Mouse (Mus musculus) C2C12 (cell line): ENCODE results near the gene Slc4a4. TPM values are rescaled to one million over a fixed set of nuclear protein-coding genes. Genes with fewer than 3 reads are reported as not detected.

ENCODE experiments used
- H3K27me3 ChIP-seq: one replicate; pipeline ENCODE4 v1.6.1; 2011; ENCODE audit not compliant: control insufficient read depth, insufficient read depth, insufficient read length
- H3K36me3 ChIP-seq: one replicate; pipeline ENCODE4 v1.6.1; 2011; ENCODE audit not compliant: control insufficient read depth, insufficient read depth
- H3K4me3 ChIP-seq: one replicate; pipeline ENCODE4 v1.5.1; 2011; ENCODE audit warnings: mild to moderate bottlenecking, control low read depth; ENCODE audit not compliant: poor library complexity, insufficient read depth, severe bottlenecking
- H3K79me2 ChIP-seq: one replicate; pipeline ENCODE4 v1.6.1; 2011; ENCODE audit not compliant: control insufficient read depth, insufficient read depth
- H3K79me3 ChIP-seq: one replicate; pipeline ENCODE4 v1.6.1; 2011; ENCODE audit warnings: low read depth, control low read depth
- H3ac ChIP-seq: one replicate; pipeline ENCODE3; 2011; ENCODE audit warnings: low read depth; ENCODE audit not compliant: control insufficient read depth, insufficient read length
- CEBPB ChIP-seq: IDR thresholded peaks from one replicate; pipeline ENCODE4 v1.6.1; 2011; ENCODE audit warnings: low read depth, mild to moderate bottlenecking, control low read depth, moderate library complexity
- CTCF ChIP-seq: IDR thresholded peaks from one replicate; pipeline ENCODE4 v1.5.1; 2011; ENCODE audit not compliant: control insufficient read depth, insufficient read depth, insufficient read length
- FOSL1 ChIP-seq: IDR thresholded peaks from one replicate; pipeline ENCODE4 v1.8.0; 2011; ENCODE audit warnings: mild to moderate bottlenecking, low read length; ENCODE audit not compliant: poor library complexity, insufficient read depth, severe bottlenecking
- MAX ChIP-seq: IDR thresholded peaks from one replicate; pipeline ENCODE4 v1.6.1; 2011; ENCODE audit warnings: mild to moderate bottlenecking, control low read depth
- MYOD1 ChIP-seq: IDR thresholded peaks from one replicate; pipeline ENCODE4 v1.6.1; 2011; ENCODE audit warnings: low read depth; ENCODE audit not compliant: control insufficient read depth, insufficient read length
- MYOG ChIP-seq: IDR thresholded peaks from one replicate; pipeline ENCODE4 v1.6.1; 2011; ENCODE audit not compliant: control insufficient read depth, insufficient read length; ENCODE audit errors: extremely low read depth
- USF1 ChIP-seq: IDR thresholded peaks from one replicate; pipeline ENCODE4 v1.6.1; 2011; ENCODE audit warnings: low read depth, mild to moderate bottlenecking, control low read depth, moderate library complexity
- polyA plus RNA-seq: library from polyadenylated mRNA; unstranded; fragments of >200 nt; fragmentation: generic; extraction: Trizol; gene quantifications from one replicate; pipeline ENCODE4 v1.2.1, GENCODE M21; 2012; ENCODE audit warnings: missing spikeins

Slc4a4 gene
- polyA plus RNA-seq, 1 experiment: 0.06 TPM

- no peaks in the 10 kb centered on the region for H3K79me3 ChIP-seq
- no peaks in the 10 kb centered on the region for H3K36me3 ChIP-seq
- no peaks in the 10 kb centered on the region for H3K79me2 ChIP-seq
- no peak overlapping the region for H3K4me3 ChIP-seq
- no peak overlapping the region for H3ac ChIP-seq
- no peak for TF ChIP-seq MYOG
- TF ChIP-seq CTCF: no peak
- no peak for TF ChIP-seq MAX
- no peak for TF ChIP-seq FOSL1
- no peak for TF ChIP-seq MYOD1
- no peak for TF ChIP-seq USF1
- no peak for TF ChIP-seq CEBPB
- H3K27me3 ChIP-seq: no peaks in the 10 kb centered on the region
These were observed 66.3 kb downstream of the Slc4a4 start for GRCm38 (mm10) chr5:88952757-88953577.

GRCm38 (mm10) chr5:88957735-88958134, 71.1 kb downstream of the Slc4a4 start:
- TF ChIP-seq CEBPB (no peak), MYOG (no peak), MYOD1 (no peak), CTCF (no peak), MAX (no peak), FOSL1 (no peak), USF1 (no peak)
- Histone ChIP-seq H3K4me3 (no peak overlapping the region), H3K79me3 (no peaks in the 10 kb centered on the region), H3K27me3 (no peaks in the 10 kb centered on the region), H3K79me2 (no peaks in the 10 kb centered on the region), H3ac (no peak overlapping the region), H3K36me3 (no peaks in the 10 kb centered on the region)

- no peaks in the 10 kb centered on the region for H3K79me3 ChIP-seq
- no peaks in the 10 kb centered on the region for H3K27me3 ChIP-seq
- H3K4me3 ChIP-seq: no peak overlapping the region
- no peaks in the 10 kb centered on the region for H3K36me3 ChIP-seq
- TF ChIP-seq CEBPB: no peak
- TF ChIP-seq MYOG: no peak
- TF ChIP-seq MAX: no peak
- TF ChIP-seq USF1: no peak
- TF ChIP-seq FOSL1: no peak
- TF ChIP-seq MYOD1: no peak
- H3K79me2 ChIP-seq: no peaks in the 10 kb centered on the region
- no peak overlapping the region for H3ac ChIP-seq
These were observed 72.3 kb downstream of the Slc4a4 start for GRCm38 (mm10) chr5:88958966-88959365.

- Histone ChIP-seq H3ac (no peak overlapping the region), H3K27me3 (no peaks in the 10 kb centered on the region), H3K79me2 (no peaks in the 10 kb centered on the region), H3K4me3 (no peak overlapping the region), H3K79me3 (no peaks in the 10 kb centered on the region), H3K36me3 (no peaks in the 10 kb centered on the region)
- no peak for TF ChIP-seq MYOD1
- no peak for TF ChIP-seq MYOG
- no peak for TF ChIP-seq FOSL1
- no peak for TF ChIP-seq USF1
- no peak for TF ChIP-seq CTCF
- TF ChIP-seq CEBPB: no peak
- TF ChIP-seq MAX: no peak
These were observed 72.8 kb downstream of the Slc4a4 start for GRCm38 (mm10) chr5:88959412-88959811.

- Histone ChIP-seq H3K27me3 (no peaks in the 10 kb centered on the region), H3K4me3 (no peak overlapping the region), H3K79me2 (no peaks in the 10 kb centered on the region), H3K79me3 (no peaks in the 10 kb centered on the region), H3ac (no peak overlapping the region), H3K36me3 (no peaks in the 10 kb centered on the region)
- TF ChIP-seq CEBPB: no peak
- TF ChIP-seq MYOD1: no peak
- TF ChIP-seq MAX: no peak
- TF ChIP-seq CTCF: no peak
- no peak for TF ChIP-seq FOSL1
- no peak for TF ChIP-seq USF1
- no peak for TF ChIP-seq MYOG
These were observed 73.9 kb downstream of the Slc4a4 start for GRCm38 (mm10) chr5:88960342-88961105.
